Comparison of ENCODE assay signal across 7 mouse cellular contexts in genomic region chr17:12206248-12206647, GRCm38 (mm10).
DNase-seq lines count a peak whose midpoint lies in the region; ATAC-seq lines count a peak whose summit lies in the region.

No protein-coding gene starts in this region.

- no peak overlapping the region for H3K4me3 ChIP-seq in midbrain, embryonic 11.5 days (ENCODE audit: low read depth, low read length)
- no peak overlapping the region for H3K4me3 ChIP-seq in midbrain, embryonic 16.5 days (ENCODE audit: low read depth, low read length)
- no peak overlapping the region for H3K4me3 ChIP-seq in embryonic facial prominence, embryonic 15.5 days (replicated peaks)
- no peak overlapping the region for H3K4me3 ChIP-seq in limb, embryonic 11.5 days (ENCODE audit: low read depth, low read length)
- H3K4me3 ChIP-seq in stomach, embryonic 15.5 days (replicated peaks), result no peak overlapping the region

- H3K27me3 ChIP-seq in midbrain, embryonic 11.5 days (ENCODE audit: control insufficient read depth, insufficient read depth, low read length), result no peaks in the 10 kb centered on the region
- no peaks in the 10 kb centered on the region for H3K27me3 ChIP-seq in midbrain, embryonic 16.5 days (ENCODE audit: control insufficient read depth, insufficient read depth, low read depth, low read length)
- H3K27me3 ChIP-seq in embryonic facial prominence, embryonic 15.5 days, result no peaks in the 10 kb centered on the region
- H3K27me3 ChIP-seq in limb, embryonic 11.5 days (ENCODE audit: control insufficient read depth, insufficient read depth, low read length), result no peaks in the 10 kb centered on the region
- H3K27me3 ChIP-seq in stomach, embryonic 15.5 days (replicated peaks), result no peaks in the 10 kb centered on the region

- H3K9me3 ChIP-seq in midbrain, embryonic 11.5 days (ENCODE audit: control insufficient read depth, low read length), result no peaks in the 10 kb centered on the region
- H3K9me3 ChIP-seq in midbrain, embryonic 16.5 days (replicated peaks; ENCODE audit: control insufficient read depth, low read length, poor library complexity, severe bottlenecking), result no peaks in the 10 kb centered on the region
- no peaks in the 10 kb centered on the region for H3K9me3 ChIP-seq in embryonic facial prominence, embryonic 15.5 days (replicated peaks)
- no peaks in the 10 kb centered on the region for H3K9me3 ChIP-seq in limb, embryonic 11.5 days (ENCODE audit: control insufficient read depth, low read length)
- H3K9me3 ChIP-seq in stomach, embryonic 15.5 days, result no peaks in the 10 kb centered on the region

- no peak overlapping the region for H3K9ac ChIP-seq in midbrain, embryonic 11.5 days (ENCODE audit: low read length)
- no peak overlapping the region for H3K9ac ChIP-seq in midbrain, embryonic 16.5 days (ENCODE audit: low read depth, low read length)
- H3K9ac ChIP-seq in embryonic facial prominence, embryonic 15.5 days, result no peak overlapping the region
- 0 out of 2 replicates have a peak overlapping the region, but pooled peaks have one; percentile 4 for H3K9ac ChIP-seq in limb, embryonic 11.5 days (ENCODE audit: low read length)
- no peak overlapping the region for H3K9ac ChIP-seq in stomach, embryonic 15.5 days

- H3K36me3 ChIP-seq in midbrain, embryonic 11.5 days (ENCODE audit: control insufficient read depth, insufficient read depth, low read length), result no peaks in the 10 kb centered on the region
- H3K36me3 ChIP-seq in midbrain, embryonic 16.5 days (ENCODE audit: control insufficient read depth, insufficient read depth, low read length), result no peaks in the 10 kb centered on the region
- H3K36me3 ChIP-seq in embryonic facial prominence, embryonic 15.5 days, result no peaks in the 10 kb centered on the region; the same call in 1 of the 2 replicates
- H3K36me3 ChIP-seq in limb, embryonic 11.5 days (ENCODE audit: control insufficient read depth, insufficient read depth, low read length), result no peaks in the 10 kb centered on the region
- H3K36me3 ChIP-seq in stomach, embryonic 15.5 days, result no peaks in the 10 kb centered on the region

- H3K27ac ChIP-seq in midbrain, embryonic 11.5 days (ENCODE audit: low read depth, low read length), result peak overlapping the region; percentile 42; the same call in 1 of the 2 replicates
- H3K27ac ChIP-seq in midbrain, embryonic 16.5 days (ENCODE audit: low read length), result no peak overlapping the region
- H3K27ac ChIP-seq in embryonic facial prominence, embryonic 15.5 days (replicated peaks), result peak overlapping the region; percentile 79
- peak overlapping the region; percentile 42; the same call in 1 of the 2 replicates for H3K27ac ChIP-seq in limb, embryonic 11.5 days (replicated peaks; ENCODE audit: low read depth, low read length)
- peak overlapping the region; percentile 82 for H3K27ac ChIP-seq in stomach, embryonic 15.5 days

- DNase-seq in midbrain, embryonic 11.5 days (ENCODE audit: low spot score, missing footprints), result no peak
- DNase-seq in limb, embryonic 11.5 days (ENCODE audit: low spot score), result no peak
- no peak for DNase-seq in layer of hippocampus, postnatal 36 days
- DNase-seq in frontal cortex, postnatal 25 days (ENCODE audit: low spot score in 2 of 2), result no peak

- ATAC-seq in midbrain, embryonic 11.5 days (ENCODE audit: low FRiP score), result no peak
- ATAC-seq in midbrain, embryonic 16.5 days, result no peak
- ATAC-seq in embryonic facial prominence, embryonic 15.5 days (ENCODE audit: insufficient number of reproducible peaks, low FRiP score, low TSS enrichment, low read depth), result no peak
- ATAC-seq in limb, embryonic 11.5 days (ENCODE audit: insufficient number of reproducible peaks, low FRiP score, low TSS enrichment, low read depth), result no peak
- peak; percentile 51; the same call in 1 of the 2 replicates for ATAC-seq in stomach, embryonic 15.5 days (ENCODE audit: insufficient read depth, low FRiP score, low read depth)

- H3K4me1 ChIP-seq in midbrain, embryonic 11.5 days (ENCODE audit: control insufficient read depth, insufficient read depth, low read length), result peaks cover 6% of the 10 kb centered on the region
- H3K4me1 ChIP-seq in midbrain, embryonic 16.5 days (ENCODE audit: control insufficient read depth, insufficient read depth, low read length), result peaks cover 16% of the 10 kb centered on the region; the same call in 1 of the 2 replicates
- peaks cover 55% of the 10 kb centered on the region for H3K4me1 ChIP-seq in embryonic facial prominence, embryonic 15.5 days
- H3K4me1 ChIP-seq in limb, embryonic 11.5 days (ENCODE audit: control insufficient read depth, insufficient read depth, low read length), result peaks cover 26% of the 10 kb centered on the region
- H3K4me1 ChIP-seq in stomach, embryonic 15.5 days, result peaks cover 33% of the 10 kb centered on the region

- H3K4me2 ChIP-seq in midbrain, embryonic 11.5 days, result no peak overlapping the region
- H3K4me2 ChIP-seq in midbrain, embryonic 16.5 days (ENCODE audit: low read length), result no peak overlapping the region
- H3K4me2 ChIP-seq in embryonic facial prominence, embryonic 15.5 days (replicated peaks), result no peak overlapping the region
- H3K4me2 ChIP-seq in limb, embryonic 11.5 days (ENCODE audit: low read depth, severe bottlenecking), result no peak overlapping the region
- no peak overlapping the region for H3K4me2 ChIP-seq in stomach, embryonic 15.5 days

- WGBS in midbrain, embryonic 11.5 days, result 79% methylated on average over 3 of the region's 3 CpGs
- 76% methylated on average over 3 of the region's 3 CpGs for WGBS in midbrain, embryonic 16.5 days
- 45% methylated on average over 3 of the region's 3 CpGs for WGBS in embryonic facial prominence, embryonic 15.5 days
- WGBS in limb, embryonic 11.5 days, result 77% methylated on average over 3 of the region's 3 CpGs
- 57% methylated on average over 3 of the region's 3 CpGs for WGBS in stomach, embryonic 15.5 days
